Mouse (Mus musculus): ENCODE results near the gene Cebpzos.

- TF ChIP-seq CTCF (IDR thresholded peaks at IDR 0.05; ENCODE audit: low read depth), result no peak
- no peak for TF ChIP-seq EP300 (IDR thresholded peaks at IDR 0.05; ENCODE audit: low read depth)
Measured at GRCm38 (mm10) chr17:78903158-78903557, 13.1 kb upstream of the Cebpzos start.
